Mouse (Mus musculus) forebrain, embryonic 15.5 days (tissue): ENCODE results near the gene Tbc1d5. TPM values are rescaled to one million over a fixed set of nuclear protein-coding genes. Genes with fewer than 3 reads are reported as not detected.
A peak's percentile ranks its signal among the peaks of the same experiment; 100 is the strongest.

ENCODE experiments used
- ATAC-seq: fragments of 200-750 bp; cut with Nextera tagmentation; replicated peaks from 2 replicates; pipeline ENCODE4 v1.8.0; 2017; ENCODE audit warnings: mild to moderate bottlenecking, moderate TSS enrichment, moderate library complexity
- H3K27ac ChIP-seq: fragments of 300-500 bp; sonication (generic); replicated peaks from 2 replicates; pipeline ENCODE4 v1.5.1; 2015; ENCODE audit warnings: mild to moderate bottlenecking, inconsistent platforms
- H3K27me3 ChIP-seq: fragments of 300-500 bp; sonication (generic); 2 replicates; pipeline ENCODE4 v1.6.1; 2015; ENCODE audit warnings: inconsistent platforms
- H3K36me3 ChIP-seq: fragments of 300-500 bp; sonication (generic); 2 replicates; pipeline ENCODE4 v1.6.1; 2015; ENCODE audit warnings: mild to moderate bottlenecking, inconsistent platforms
- H3K4me1 ChIP-seq: fragments of 300-500 bp; sonication (generic); 2 replicates; pipeline ENCODE4 v1.6.1; 2015; ENCODE audit warnings: inconsistent platforms
- H3K4me2 ChIP-seq: fragments of 300-500 bp; sonication (generic); replicated peaks from 2 replicates; pipeline ENCODE4 v1.6.1; 2015; ENCODE audit warnings: mild to moderate bottlenecking, inconsistent platforms
- H3K4me3 ChIP-seq: fragments of 300-500 bp; sonication (generic); 2 replicates; pipeline ENCODE4 v1.5.1; 2015; ENCODE audit warnings: mild to moderate bottlenecking, inconsistent platforms
- H3K9ac ChIP-seq: fragments of 300-500 bp; sonication (generic); replicated peaks from 2 replicates; pipeline ENCODE4 v1.6.1; 2015; ENCODE audit warnings: mild to moderate bottlenecking, inconsistent platforms
- H3K9me3 ChIP-seq: fragments of 300-500 bp; sonication (generic); 2 replicates; pipeline ENCODE4 v1.6.1; 2016; ENCODE audit warnings: inconsistent platforms
- WGBS: fragments of 180-500 bp; shearing (Covaris S2); methylation state at CpG from one replicate; pipeline ENCODE4 v1.1.7; 2015; ENCODE audit warnings: mixed read lengths; 5-methylcytosine and 5-hydroxymethylcytosine counted together
- polyA plus RNA-seq: library from polyadenylated mRNA; unstranded; fragments of >200 nt; fragmentation: Nextera tagmentation; extraction: Ambion mirVana; gene quantifications from 2 replicates; pipeline ENCODE4 v1.2.1, GENCODE M21; 2015

The Tbc1d5 gene
- 6.9 and 7.1 TPM in 2 replicates for polyA plus RNA-seq

DNA sequence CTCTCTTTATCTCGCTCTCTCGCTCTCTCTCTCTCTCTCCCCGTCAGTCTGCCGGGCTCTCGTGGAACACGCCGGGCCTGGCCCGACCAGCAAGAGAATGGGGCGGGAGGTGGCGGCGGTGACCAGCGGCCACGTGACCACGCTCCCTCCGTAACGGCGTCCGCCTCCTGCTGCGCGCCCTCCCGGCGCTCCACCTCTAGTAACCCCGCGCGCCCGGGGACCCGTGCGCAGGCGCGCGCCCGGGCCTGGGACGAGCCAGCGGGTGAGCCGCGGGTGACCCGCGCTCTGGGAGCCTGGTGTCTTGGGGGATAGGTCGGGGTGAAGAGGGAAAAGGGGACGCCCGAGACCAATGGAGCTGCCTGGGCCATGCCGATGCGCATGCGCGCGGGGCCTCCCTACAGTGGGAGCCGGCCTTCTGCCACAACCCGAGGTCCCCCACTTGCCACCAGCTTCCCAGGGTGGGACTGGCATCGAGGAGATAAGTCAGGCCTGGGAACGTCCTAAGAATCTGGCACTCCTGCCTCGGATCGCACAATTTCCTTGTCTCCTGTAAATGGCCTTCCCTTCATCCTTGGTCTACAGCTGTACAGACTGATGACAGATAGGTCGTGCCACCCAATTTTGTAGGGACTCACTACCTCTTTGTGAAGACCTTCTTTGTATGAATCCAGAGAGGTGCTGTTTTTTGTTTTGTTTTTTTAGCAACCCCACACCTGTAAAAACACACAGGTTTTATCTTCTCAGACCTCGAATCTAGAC is at the start of gene Tbc1d5:
Tbc1d5 (minus strand) TSS at position 158 of the 759 bp plus-strand sequence.
- H3K27me3 ChIP-seq = no peaks in the 10 kb centered on the region
- H3K27ac ChIP-seq = peak within 1 kb of the TSS; percentile 97
- no peaks in the 10 kb centered on the region for H3K9me3 ChIP-seq
- peak within 1 kb of the TSS; percentile 73 for H3K4me3 ChIP-seq
- no peaks in the 10 kb centered on the region for H3K36me3 ChIP-seq
- WGBS = 2% methylated on average over 52 of the region's 54 CpGs
- ATAC-seq = peak; percentile 93
- peaks cover 11% of the 10 kb centered on the region for H3K4me1 ChIP-seq
- H3K4me2 ChIP-seq = peak within 1 kb of the TSS; percentile 72
- peak within 1 kb of the TSS; percentile 96 for H3K9ac ChIP-seq

GRCm38 (mm10) chr17:51226056-51226455 is 46.9 kb upstream of the Tbc1d5 start:
- H3K27ac ChIP-seq = no peak overlapping the region
- H3K4me1 ChIP-seq = no peaks in the 10 kb centered on the region
- no peak for ATAC-seq
- no peak overlapping the region for H3K9ac ChIP-seq
- H3K36me3 ChIP-seq = no peaks in the 10 kb centered on the region
- no peaks in the 10 kb centered on the region for H3K9me3 ChIP-seq
- no peak overlapping the region for H3K4me3 ChIP-seq
- no peaks in the 10 kb centered on the region for H3K27me3 ChIP-seq
- WGBS = 92% methylated on average over 1 of the region's 1 CpGs
- no peak overlapping the region for H3K4me2 ChIP-seq

- Histone ChIP-seq H3K9me3 (no peaks in the 10 kb centered on the region), H3K4me1 (no peaks in the 10 kb centered on the region), H3K36me3 (no peaks in the 10 kb centered on the region), H3K4me3 (no peak overlapping the region), H3K4me2 (no peak overlapping the region), H3K27ac (no peak overlapping the region), H3K27me3 (no peaks in the 10 kb centered on the region), H3K9ac (no peak overlapping the region)
- WGBS = 2% methylated on average over 4 of the region's 4 CpGs
- ATAC-seq = no peak
Observed at GRCm38 (mm10) chr17:51223152-51223551, 44.0 kb upstream of the Tbc1d5 start.

- no peak overlapping the region for H3K4me2 ChIP-seq
- H3K36me3 ChIP-seq = no peaks in the 10 kb centered on the region
- H3K27me3 ChIP-seq = no peaks in the 10 kb centered on the region
- ATAC-seq = no peak
- no peaks in the 10 kb centered on the region for H3K9me3 ChIP-seq
- no peak overlapping the region for H3K27ac ChIP-seq
- H3K4me3 ChIP-seq = no peak overlapping the region
- H3K4me1 ChIP-seq = no peaks in the 10 kb centered on the region
- 89% methylated on average over 7 of the region's 7 CpGs for WGBS
- no peak overlapping the region for H3K9ac ChIP-seq
Observed at GRCm38 (mm10) chr17:51221075-51221474, 41.9 kb upstream of the Tbc1d5 start.

DNA sequence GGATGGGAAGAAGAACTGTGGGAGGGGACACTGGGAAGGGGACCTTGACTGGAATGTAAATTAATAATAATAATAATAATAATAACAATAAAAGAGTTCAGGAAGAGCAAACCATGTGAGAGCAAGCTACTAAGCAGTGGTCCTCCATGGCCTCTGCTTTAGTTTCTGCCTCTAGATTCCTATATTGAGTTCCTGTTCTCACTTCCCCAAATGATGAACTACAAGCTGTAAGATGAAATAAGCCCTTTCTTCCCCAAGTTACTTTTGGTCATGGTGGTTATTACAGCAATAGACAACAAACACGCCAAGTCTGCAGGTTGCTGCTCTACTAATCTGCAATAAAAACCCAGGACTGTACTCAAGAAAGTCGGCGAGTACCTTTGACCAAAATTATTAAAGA is 40.7 kb upstream of the Tbc1d5 start:
- Histone ChIP-seq H3K9ac (no peak overlapping the region), H3K4me3 (no peak overlapping the region), H3K9me3 (no peaks in the 10 kb centered on the region), H3K4me1 (no peaks in the 10 kb centered on the region), H3K36me3 (no peaks in the 10 kb centered on the region), H3K27me3 (no peaks in the 10 kb centered on the region), H3K4me2 (no peak overlapping the region), H3K27ac (no peak overlapping the region)
- 94% methylated on average over 3 of the region's 3 CpGs for WGBS
- no peak for ATAC-seq

GRCm38 (mm10) chr17:51216426-51216825 is 37.3 kb upstream of the Tbc1d5 start:
- no peak overlapping the region for H3K4me3 ChIP-seq
- WGBS = 93% methylated on average over 6 of the region's 6 CpGs

DNA sequence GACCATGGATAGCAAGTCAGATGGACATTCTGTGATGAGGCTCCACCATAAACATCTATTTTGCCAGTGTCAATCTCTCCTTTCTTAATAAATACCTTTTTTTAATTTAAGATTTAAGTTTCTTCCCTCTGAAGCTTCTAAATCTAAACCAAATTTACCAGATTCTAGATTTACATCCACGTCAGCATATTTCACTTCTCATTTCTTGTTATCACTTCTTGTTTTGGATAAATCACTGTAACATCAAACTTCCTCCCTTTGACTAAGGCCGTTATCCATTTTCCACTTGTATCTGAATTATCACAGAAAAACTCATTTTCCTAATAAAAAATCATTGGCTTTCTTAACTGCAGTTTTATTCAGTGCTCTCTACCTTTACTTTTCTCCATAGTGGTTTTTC is 30.4 kb upstream of the Tbc1d5 start:
- no peak overlapping the region for H3K27ac ChIP-seq
- no peak overlapping the region for H3K9ac ChIP-seq
- WGBS = 93% methylated on average over 2 of the region's 2 CpGs
- no peak overlapping the region for H3K4me3 ChIP-seq
- ATAC-seq = no peak
- H3K4me1 ChIP-seq = no peaks in the 10 kb centered on the region
- no peaks in the 10 kb centered on the region for H3K9me3 ChIP-seq
- no peak overlapping the region for H3K4me2 ChIP-seq
- H3K27me3 ChIP-seq = no peaks in the 10 kb centered on the region
- H3K36me3 ChIP-seq = no peaks in the 10 kb centered on the region

More at GRCm38 (mm10) chr17:51216426-51216825, 37.3 kb upstream of the Tbc1d5 start:
- Histone ChIP-seq H3K4me1 (no peaks in the 10 kb centered on the region), H3K9ac (no peak overlapping the region), H3K27ac (no peak overlapping the region), H3K4me2 (no peak overlapping the region), H3K36me3 (no peaks in the 10 kb centered on the region), H3K27me3 (no peaks in the 10 kb centered on the region), H3K9me3 (no peaks in the 10 kb centered on the region)
- ATAC-seq = no peak

GRCm38 (mm10) chr17:51204643-51205042 is 25.5 kb upstream of the Tbc1d5 start:
- Histone ChIP-seq H3K4me2 (no peak overlapping the region), H3K4me3 (no peak overlapping the region), H3K9me3 (no peaks in the 10 kb centered on the region), H3K9ac (no peak overlapping the region), H3K27me3 (no peaks in the 10 kb centered on the region), H3K36me3 (no peaks in the 10 kb centered on the region), H3K4me1 (no peaks in the 10 kb centered on the region), H3K27ac (no peak overlapping the region)
- 85% methylated on average over 2 of the region's 2 CpGs for WGBS
- no peak for ATAC-seq

GRCm38 (mm10) chr17:51195561-51195960 is 16.4 kb upstream of the Tbc1d5 start:
- ATAC-seq = no peak

DNA sequence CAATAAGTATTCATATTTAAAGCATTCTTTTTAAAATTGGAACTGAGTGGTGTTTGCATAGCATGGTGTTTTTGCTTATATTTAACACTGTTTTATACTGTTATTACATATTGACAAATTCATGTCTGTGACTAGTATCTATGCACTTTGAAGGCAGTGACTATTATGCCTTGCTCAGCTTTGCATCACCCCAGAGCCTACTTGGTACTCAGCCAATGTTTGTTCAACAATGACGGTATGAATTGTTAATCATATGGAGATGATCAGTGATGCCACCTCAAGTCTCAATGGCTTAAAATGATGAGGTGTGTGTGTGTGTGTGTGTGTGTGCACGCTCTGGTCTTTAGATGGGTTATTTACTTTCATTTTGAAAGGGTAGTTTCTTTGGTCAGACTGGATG is 15.6 kb upstream of the Tbc1d5 start:
- H3K36me3 ChIP-seq = no peaks in the 10 kb centered on the region
- H3K4me1 ChIP-seq = no peaks in the 10 kb centered on the region
- no peak for ATAC-seq
- no peak overlapping the region for H3K27ac ChIP-seq
- no peak overlapping the region for H3K9ac ChIP-seq
- WGBS = 81% methylated on average over 2 of the region's 2 CpGs
- H3K9me3 ChIP-seq = no peaks in the 10 kb centered on the region
- H3K27me3 ChIP-seq = no peaks in the 10 kb centered on the region
- H3K4me3 ChIP-seq = no peak overlapping the region
- H3K4me2 ChIP-seq = no peak overlapping the region

More at GRCm38 (mm10) chr17:51195561-51195960, 16.4 kb upstream of the Tbc1d5 start:
- H3K9me3 ChIP-seq = no peaks in the 10 kb centered on the region
- H3K9ac ChIP-seq = no peak overlapping the region
- H3K4me2 ChIP-seq = no peak overlapping the region
- no peaks in the 10 kb centered on the region for H3K4me1 ChIP-seq
- WGBS = 60% methylated on average over 2 of the region's 2 CpGs
- no peaks in the 10 kb centered on the region for H3K27me3 ChIP-seq
- no peak overlapping the region for H3K4me3 ChIP-seq
- no peaks in the 10 kb centered on the region for H3K36me3 ChIP-seq
- no peak overlapping the region for H3K27ac ChIP-seq

DNA sequence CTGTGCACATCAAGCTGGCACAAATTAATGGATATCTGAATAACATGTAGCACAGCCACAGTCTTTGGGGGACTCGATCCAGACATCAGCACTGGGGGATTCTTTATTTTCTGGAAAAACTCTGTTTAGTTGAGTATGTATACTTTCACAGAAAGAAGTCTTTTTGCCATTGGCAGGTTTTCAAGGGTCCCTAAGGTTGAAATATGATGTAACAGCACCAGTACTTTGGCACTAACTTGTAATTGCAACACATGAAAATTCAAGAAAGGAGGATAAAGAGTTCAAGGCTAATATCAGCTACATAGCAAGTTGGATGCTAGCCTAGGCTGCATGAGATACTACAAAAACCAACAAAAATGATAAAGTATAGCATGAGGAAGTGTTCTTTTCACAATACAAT is 12.2 kb upstream of the Tbc1d5 start:
- Histone ChIP-seq H3K4me2 (no peak overlapping the region), H3K27ac (no peak overlapping the region), H3K36me3 (no peaks in the 10 kb centered on the region), H3K9ac (no peak overlapping the region), H3K27me3 (no peaks in the 10 kb centered on the region), H3K4me3 (no peak overlapping the region), H3K4me1 (no peaks in the 10 kb centered on the region), H3K9me3 (no peaks in the 10 kb centered on the region)
- WGBS = 89% methylated on average over 1 of the region's 1 CpGs
- ATAC-seq = no peak

DNA sequence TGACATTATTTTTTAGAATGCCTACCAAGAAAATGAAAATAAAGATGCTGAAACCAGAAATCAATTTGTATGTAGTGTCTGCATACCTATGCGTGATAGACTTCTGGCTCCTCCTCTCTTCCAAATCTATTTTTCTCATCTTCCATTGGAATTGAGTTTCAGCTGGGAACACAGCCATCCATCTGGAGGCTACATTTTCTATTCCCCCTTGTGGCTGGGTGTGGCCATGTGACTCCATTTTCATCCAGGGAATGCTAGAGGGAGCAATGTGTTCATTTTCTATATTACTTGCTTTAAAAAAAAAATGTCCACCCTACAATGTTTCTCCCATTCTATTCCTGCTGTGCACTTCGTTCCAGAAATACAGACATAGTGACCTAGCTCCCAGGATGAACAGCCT is 3.6 kb upstream of the Tbc1d5 start:
- no peak for ATAC-seq
- H3K4me1 ChIP-seq = peaks cover 9% of the 10 kb centered on the region
- no peak overlapping the region for H3K4me2 ChIP-seq
- WGBS = 77% methylated on average over 2 of the region's 2 CpGs
- H3K4me3 ChIP-seq = no peak overlapping the region
- H3K27me3 ChIP-seq = no peaks in the 10 kb centered on the region
- no peak overlapping the region for H3K9ac ChIP-seq
- no peaks in the 10 kb centered on the region for H3K36me3 ChIP-seq
- no peaks in the 10 kb centered on the region for H3K9me3 ChIP-seq
- H3K27ac ChIP-seq = no peak overlapping the region
